Mouse (Mus musculus) embryonic facial prominence, embryonic 11.5 days (tissue): ENCODE measurements around the gene Zfp593. TPM values are rescaled to one million over a fixed set of nuclear protein-coding genes. Genes with fewer than 3 reads are reported as not detected.

ENCODE experiments used
- ATAC-seq: fragments of 200-750 bp; cut with Nextera tagmentation; replicated peaks from 2 replicates; pipeline ENCODE4 v1.8.0; 2017; ENCODE audit warnings: low read depth; ENCODE audit not compliant: insufficient number of reproducible peaks, low FRiP score, low TSS enrichment
- DNase-seq: peaks from one replicate; pipeline ENCODE4 v3.0.0-alpha.2; 2015; ENCODE audit warnings: low spot score
- H3K27ac ChIP-seq: fragments of 300-500 bp; sonication (generic); replicated peaks from 2 replicates; pipeline ENCODE4 v1.5.1; 2014; ENCODE audit warnings: mild to moderate bottlenecking, low read depth, low read length, control low read depth
- H3K27me3 ChIP-seq: fragments of 300-500 bp; sonication (generic); 2 replicates; pipeline ENCODE4 v1.6.1; 2014; ENCODE audit warnings: mild to moderate bottlenecking, low read length, moderate library complexity, mixed read lengths; ENCODE audit not compliant: control insufficient read depth, insufficient read depth
- H3K36me3 ChIP-seq: fragments of 300-500 bp; sonication (generic); replicated peaks from 2 replicates; pipeline ENCODE4 v1.6.1; 2014; ENCODE audit warnings: low read depth, mild to moderate bottlenecking, low read length, moderate library complexity, mixed read lengths; ENCODE audit not compliant: control insufficient read depth, insufficient read depth
- H3K4me1 ChIP-seq: fragments of 300-500 bp; sonication (generic); 2 replicates; pipeline ENCODE4 v1.6.1; 2014; ENCODE audit warnings: low read length, mixed read lengths; ENCODE audit not compliant: control insufficient read depth, insufficient read depth
- H3K4me2 ChIP-seq: fragments of 300-500 bp; sonication (generic); 2 replicates; pipeline ENCODE4 v1.6.1; 2014; ENCODE audit warnings: low read depth, mild to moderate bottlenecking, control low read depth, low read length, moderate library complexity
- H3K4me3 ChIP-seq: fragments of 300-500 bp; sonication (generic); 2 replicates; pipeline ENCODE4 v1.5.1; 2014; ENCODE audit warnings: low read depth, low read length, control low read depth
- H3K9ac ChIP-seq: fragments of 300-500 bp; sonication (generic); replicated peaks from 2 replicates; pipeline ENCODE4 v1.6.1; 2014; ENCODE audit warnings: mild to moderate bottlenecking, control low read depth, low read length
- H3K9me3 ChIP-seq: fragments of 300-500 bp; sonication (generic); replicated peaks from 2 replicates; pipeline ENCODE4 v1.6.1; 2016; ENCODE audit warnings: mild to moderate bottlenecking, low read length, inconsistent platforms, mixed read lengths; ENCODE audit not compliant: control insufficient read depth
- WGBS: fragments of 180-500 bp; shearing (Covaris S2); extraction: QIAGEN DNeasy Blood & Tissue Kit; methylation state at CpG from one replicate; pipeline ENCODE4 v1.1.7; 2014; 5-methylcytosine and 5-hydroxymethylcytosine counted together
- polyA plus RNA-seq: library from polyadenylated mRNA; unstranded; fragments of >200 nt; fragmentation: Nextera tagmentation; extraction: Ambion mirVana; gene quantifications from 2 replicates; pipeline ENCODE4 v1.2.1, GENCODE M21; 2014

Gene Zfp593
- polyA plus RNA-seq, 1 experiment from 2014 or later: 16.5 TPM

DNA sequence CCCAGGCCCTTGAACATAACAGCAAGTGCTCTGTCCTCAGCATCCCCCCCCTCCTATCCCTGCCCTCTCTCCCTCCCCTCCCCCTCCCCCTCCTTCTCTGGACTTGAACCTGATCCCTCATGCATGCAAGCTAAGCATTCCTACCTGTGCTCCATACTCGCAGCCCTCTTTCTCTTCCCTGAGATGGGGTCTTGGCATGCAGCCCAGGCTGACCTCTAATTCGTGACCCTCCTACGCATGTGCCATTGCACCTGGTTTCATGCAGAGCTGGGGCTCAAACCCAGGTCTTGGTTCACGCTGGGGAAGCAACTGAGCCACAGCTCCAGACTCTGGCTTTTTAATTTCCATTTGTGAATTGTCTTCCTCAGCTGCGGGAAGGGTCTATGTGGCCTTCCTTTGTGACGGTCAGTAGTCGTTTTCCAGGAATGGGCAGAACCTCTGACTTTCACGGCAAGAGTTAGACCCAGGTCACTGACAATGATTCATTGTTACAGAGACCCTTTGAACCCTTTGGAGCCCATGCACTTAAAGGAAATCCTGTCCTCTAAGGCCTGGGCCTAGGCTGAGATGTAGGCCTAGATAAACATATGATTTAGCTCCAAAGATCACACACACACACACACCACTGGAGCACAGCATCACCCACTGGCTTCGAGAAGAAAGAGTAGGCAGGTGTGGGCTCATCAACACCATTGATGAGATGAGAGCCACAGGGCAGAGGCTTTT lies 20.6 kb upstream of the Zfp593 start:
- Histone ChIP-seq H3K4me1 (no peaks in the 10 kb centered on the region), H3K27me3 (no peaks in the 10 kb centered on the region), H3K27ac (no peak overlapping the region), H3K9me3 (no peaks in the 10 kb centered on the region), H3K4me3 (no peak overlapping the region), H3K36me3 (no peaks in the 10 kb centered on the region), H3K4me2 (no peak overlapping the region), H3K9ac (no peak overlapping the region)
- ATAC-seq: no peak
- DNase-seq: no peak
- 56% methylated on average over 9 of the region's 9 CpGs for WGBS

- H3K4me3 ChIP-seq: no peak overlapping the region
- H3K4me2 ChIP-seq: no peak overlapping the region
- ATAC-seq (no peak), DNase-seq (peak; percentile 69)
- H3K4me1 ChIP-seq: no peaks in the 10 kb centered on the region
- H3K9me3 ChIP-seq: no peaks in the 10 kb centered on the region
- H3K36me3 ChIP-seq: no peaks in the 10 kb centered on the region
- no peak overlapping the region for H3K9ac ChIP-seq
- no peak overlapping the region for H3K27ac ChIP-seq
- no peaks in the 10 kb centered on the region for H3K27me3 ChIP-seq
- WGBS: 35% methylated on average over 6 of the region's 6 CpGs
These were observed 17.8 kb upstream of the Zfp593 start for GRCm38 (mm10) chr4:134263191-134263590.

- 59% methylated on average over 11 of the region's 11 CpGs for WGBS
- Histone ChIP-seq H3K27ac (no peak overlapping the region), H3K9ac (no peak overlapping the region), H3K27me3 (no peaks in the 10 kb centered on the region; the same call in 1 of the 2 replicates), H3K4me2 (no peak overlapping the region), H3K36me3 (no peaks in the 10 kb centered on the region), H3K4me3 (no peak overlapping the region), H3K4me1 (peaks cover 18% of the 10 kb centered on the region), H3K9me3 (no peaks in the 10 kb centered on the region)
- DNase-seq (no peak), ATAC-seq (no peak)
These were observed 13.0 kb upstream of the Zfp593 start for GRCm38 (mm10) chr4:134258354-134258753.

DNA sequence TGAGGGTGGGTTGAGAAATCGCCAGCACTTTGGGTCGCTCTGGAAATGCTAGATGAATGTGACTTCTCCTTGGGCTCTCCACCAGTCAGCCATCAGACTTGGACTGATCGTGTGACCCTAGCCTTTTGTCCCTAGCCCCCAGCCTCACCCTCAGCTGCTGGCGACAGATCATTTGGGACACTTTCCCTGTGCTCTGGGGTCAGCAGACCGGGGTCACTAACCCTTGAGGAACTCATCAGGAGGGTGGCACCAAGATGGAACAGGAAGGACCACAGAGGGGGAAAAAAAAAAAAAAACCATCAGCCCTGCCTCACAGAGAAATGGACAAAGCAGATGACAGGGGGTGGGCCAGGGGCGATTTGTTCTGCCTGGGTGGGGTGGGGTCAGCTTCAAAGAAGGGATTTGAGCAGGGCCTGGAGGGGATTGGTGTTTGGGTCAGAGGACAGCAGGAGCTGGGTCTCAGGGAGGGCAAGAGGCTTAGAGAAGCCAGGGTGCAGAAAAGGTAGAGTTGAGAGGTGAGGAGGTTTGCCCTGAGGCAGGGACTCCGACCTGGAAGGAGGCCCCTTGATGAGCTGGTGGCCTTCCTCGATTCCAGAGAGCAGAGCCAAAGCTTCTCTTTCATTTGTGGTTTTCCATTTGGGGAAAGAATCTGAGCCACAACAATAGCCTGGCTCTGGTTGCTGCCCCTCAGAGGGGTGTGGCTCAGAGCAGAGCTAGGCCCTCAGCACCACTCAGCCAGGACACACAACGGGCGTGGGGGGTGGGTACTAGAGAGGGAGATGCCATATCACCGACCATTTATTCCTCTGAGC lies 12.0 kb upstream of the Zfp593 start:
- H3K4me2 ChIP-seq: no peak overlapping the region
- no peak for DNase-seq
- no peak overlapping the region; the same call in 1 of the 2 replicates for H3K9ac ChIP-seq
- ATAC-seq: no peak
- H3K36me3 ChIP-seq: no peaks in the 10 kb centered on the region
- no peaks in the 10 kb centered on the region for H3K9me3 ChIP-seq
- 10% methylated on average over 11 of the region's 11 CpGs for WGBS
- H3K27ac ChIP-seq: no peak overlapping the region
- peaks cover 8% of the 10 kb centered on the region for H3K27me3 ChIP-seq
- no peak overlapping the region for H3K4me3 ChIP-seq
- H3K4me1 ChIP-seq: peaks cover 18% of the 10 kb centered on the region

DNA sequence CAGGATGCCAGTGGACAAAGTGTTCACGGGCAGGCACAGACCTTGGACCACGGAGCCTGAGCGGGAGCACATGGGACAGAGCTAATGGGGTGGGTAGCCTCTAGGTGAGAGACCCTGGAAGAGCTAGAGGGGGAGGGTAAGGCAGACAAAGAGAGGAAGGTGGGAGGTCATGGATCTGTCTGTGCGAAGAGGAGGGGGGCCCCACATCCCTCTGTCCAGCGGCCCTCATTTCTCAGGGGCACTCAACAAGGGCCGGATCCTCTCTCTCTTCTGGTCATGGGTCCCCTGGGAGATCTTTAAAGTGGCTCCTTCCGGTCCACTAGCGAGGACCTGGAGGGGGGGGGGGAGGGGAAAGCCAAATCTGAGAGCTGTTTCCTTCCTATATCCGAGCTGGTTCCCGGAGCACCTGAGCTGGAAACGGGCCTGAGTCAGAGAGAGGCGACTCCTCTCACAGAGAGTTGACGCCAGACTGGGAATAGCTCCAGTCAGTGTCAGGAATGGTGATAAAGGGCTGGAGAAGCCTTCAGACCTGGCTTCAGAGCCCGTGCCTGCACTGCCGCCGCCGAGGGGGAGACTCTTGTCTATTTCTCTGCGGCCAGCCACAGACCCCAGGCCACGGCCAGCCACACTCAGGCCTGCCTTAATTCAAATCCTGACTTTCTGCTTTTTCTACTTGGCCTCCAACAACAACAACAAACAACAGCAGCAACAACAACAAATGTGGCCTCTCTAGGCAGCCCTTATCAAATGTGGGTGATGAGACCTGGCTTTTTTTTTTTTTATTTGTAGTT lies 11.2 kb upstream of the Zfp593 start:
- Histone ChIP-seq H3K4me2 (no peak overlapping the region), H3K27ac (peak overlapping the region; percentile 35; the same call in 1 of the 2 replicates), H3K4me3 (no peak overlapping the region), H3K36me3 (no peaks in the 10 kb centered on the region), H3K9ac (peak overlapping the region; percentile 32), H3K27me3 (peaks cover 16% of the 10 kb centered on the region), H3K4me1 (peaks cover 22% of the 10 kb centered on the region), H3K9me3 (no peaks in the 10 kb centered on the region)
- WGBS: 7% methylated on average over 19 of the region's 19 CpGs
- DNase-seq (peak; percentile 49), ATAC-seq (no peak)

DNA sequence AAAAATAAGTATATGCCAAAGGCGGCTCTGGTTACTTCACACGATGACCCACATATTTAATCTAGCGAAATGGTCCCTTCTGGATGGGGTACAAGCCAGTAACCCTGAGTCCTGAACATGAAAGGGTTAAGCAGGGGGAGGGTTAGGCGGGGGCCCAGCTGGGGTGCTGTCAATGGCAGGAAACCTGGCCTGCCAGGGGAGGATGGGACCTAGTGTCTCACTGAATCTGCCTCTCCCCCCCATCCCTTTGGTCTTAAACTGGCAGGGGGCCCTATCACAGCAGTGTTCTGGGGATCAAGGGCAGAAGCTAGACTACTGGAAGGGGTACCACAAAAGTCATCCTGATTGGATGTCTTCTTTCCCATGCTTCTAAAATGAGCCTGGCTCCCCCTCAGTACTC lies 10.5 kb upstream of the Zfp593 start:
- Histone ChIP-seq H3K4me2 (no peak overlapping the region), H3K36me3 (no peaks in the 10 kb centered on the region), H3K27me3 (peaks cover 24% of the 10 kb centered on the region), H3K4me1 (peaks cover 22% of the 10 kb centered on the region), H3K4me3 (no peak overlapping the region), H3K27ac (no peak overlapping the region), H3K9me3 (no peaks in the 10 kb centered on the region), H3K9ac (peak overlapping the region; percentile 32)
- peak; percentile 25 for DNase-seq
- WGBS: 13% methylated on average over 4 of the region's 4 CpGs
- ATAC-seq: no peak

DNA sequence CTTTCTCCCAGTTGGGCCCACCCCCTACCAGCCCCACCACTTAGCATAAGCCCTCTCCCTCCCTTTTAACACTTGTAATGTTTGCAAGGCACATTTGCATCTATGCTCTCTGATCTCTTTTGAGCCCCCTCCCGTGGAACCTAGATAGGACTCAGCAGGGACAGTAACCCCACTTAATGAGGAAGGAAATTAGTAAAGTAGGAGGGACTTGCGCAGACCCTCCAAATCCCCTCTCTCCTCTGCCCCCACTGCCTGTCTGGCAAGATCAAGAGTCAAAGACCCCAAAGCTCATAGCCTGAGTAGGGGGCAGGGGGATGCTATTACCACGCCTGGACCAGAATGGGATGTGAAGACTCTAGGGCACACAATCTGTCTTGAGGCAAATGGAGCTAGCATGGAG lies 9.4 kb upstream of the Zfp593 start:
- no peaks in the 10 kb centered on the region for H3K36me3 ChIP-seq
- no peak for ATAC-seq
- no peak for DNase-seq
- no peaks in the 10 kb centered on the region for H3K9me3 ChIP-seq
- no peak overlapping the region for H3K4me2 ChIP-seq
- no peak overlapping the region for H3K4me3 ChIP-seq
- 19% methylated on average over 3 of the region's 3 CpGs for WGBS
- peaks cover 22% of the 10 kb centered on the region for H3K4me1 ChIP-seq
- H3K9ac ChIP-seq: no peak overlapping the region
- no peak overlapping the region for H3K27ac ChIP-seq
- peaks cover 31% of the 10 kb centered on the region for H3K27me3 ChIP-seq
